Mouse (Mus musculus): ENCODE measurements at regions not wholly inside any gene's neighbourhood (a gene's known extent, or its start where the extent isn't known, plus 50 kb on each side); places are given as distances from the start of the nearest gene placed in this dataset.

DNA sequence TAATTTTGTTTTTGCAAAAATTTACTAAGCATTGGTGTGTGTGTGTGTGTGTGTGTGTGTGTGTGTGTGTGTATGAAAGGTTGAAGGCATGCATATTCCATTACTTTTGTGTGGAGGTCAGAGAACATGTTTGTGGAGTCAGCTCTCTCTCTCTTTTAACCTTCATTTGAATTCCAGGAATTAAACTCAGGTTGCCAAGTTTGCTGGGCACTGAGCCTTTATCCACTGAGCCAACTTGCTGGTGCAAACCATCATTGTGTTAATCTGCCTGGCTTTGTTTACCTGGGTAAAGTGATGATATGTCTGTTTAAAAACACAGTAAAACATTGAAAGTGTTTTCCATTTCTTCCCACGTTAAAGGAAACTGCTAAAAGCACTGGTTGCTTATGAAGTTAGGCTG is 154.7 kb upstream of the Kcnq5 start:
- no peaks in the 10 kb centered on the region for H3K36me3 ChIP-seq (ENCODE audit: control insufficient read depth, insufficient read depth, low read length, poor library complexity, severe bottlenecking)
- TF ChIP-seq CHD2 (IDR thresholded peaks at IDR 0.05; ENCODE audit: low read depth, low read length) = no peak
- TF ChIP-seq ZC3H11A (IDR thresholded peaks at IDR 0.05; ENCODE audit: borderline replicate concordance, low read depth, low read length) = no peak
- no peak for TF ChIP-seq ZNF384 (IDR thresholded peaks at IDR 0.05; ENCODE audit: low read depth, low read length)
- no peak for TF ChIP-seq HCFC1 (IDR thresholded peaks at IDR 0.05; ENCODE audit: borderline replicate concordance, insufficient read depth, low read length)
- TF ChIP-seq MAFK (IDR thresholded peaks at IDR 0.05; ENCODE audit: insufficient read depth, low read depth, low read length) = no peak

DNA sequence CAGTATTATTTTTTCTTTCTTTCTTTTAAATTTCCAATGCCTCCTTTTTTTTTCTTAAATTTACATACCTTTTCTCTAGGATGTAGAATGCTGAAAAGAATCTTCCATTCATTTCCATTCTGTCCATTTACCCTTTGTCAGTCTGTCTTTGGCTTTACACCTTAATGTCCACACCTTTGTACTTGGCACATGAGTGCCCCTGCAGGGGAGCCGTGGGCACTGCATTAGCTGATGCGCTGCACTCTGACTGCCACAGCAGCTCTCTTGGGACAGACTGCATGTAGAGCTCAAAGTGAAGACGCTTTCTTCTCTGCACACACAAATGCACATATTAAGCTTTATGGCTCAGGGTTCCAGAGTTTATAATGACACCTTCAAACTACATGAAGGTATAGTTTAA is 143.8 kb upstream of the Kcnq5 start:
- DNase-seq (ENCODE audit: low read depth, low spot score) = peak; percentile 11
- H3K4me1 ChIP-seq (ENCODE audit: control insufficient read depth in 2 of 2, insufficient read depth in 2 of 2, low read length in 2 of 2, poor library complexity in 1 of 2) = no peaks in the 10 kb centered on the region

More for the DNA sequence above, 154.7 kb upstream of the Kcnq5 start:
- no peaks in the 10 kb centered on the region for H3K4me1 ChIP-seq (ENCODE audit: control insufficient read depth in 2 of 2, insufficient read depth in 2 of 2, low read length in 2 of 2, poor library complexity in 1 of 2)
- in situ Hi-C loops (cut with MboI; ENCODE audit: low sequenced_read_pairs in 2 of 2, unreplicated experiment in 2 of 2) = no loop called here
- no peak overlapping the region for H3K9ac ChIP-seq (ENCODE audit: insufficient read depth, low read depth, low read length, poor library complexity, severe bottlenecking)
- H3K27ac ChIP-seq (ENCODE audit: insufficient read depth, low read depth, low read length, poor library complexity, severe bottlenecking) = no peak overlapping the region
- DNase-seq (ENCODE audit: low read depth, low spot score) = no peak
- H3K4me3 ChIP-seq (ENCODE audit: insufficient read depth in 1 of 2, low read depth in 1 of 2, low read length in 2 of 2, poor library complexity in 1 of 2, severe bottlenecking in 1 of 2) = no peak overlapping the region
- H3K9me3 ChIP-seq (ENCODE audit: control insufficient read depth, insufficient read depth, low read depth, low read length) = no peaks in the 10 kb centered on the region

DNA sequence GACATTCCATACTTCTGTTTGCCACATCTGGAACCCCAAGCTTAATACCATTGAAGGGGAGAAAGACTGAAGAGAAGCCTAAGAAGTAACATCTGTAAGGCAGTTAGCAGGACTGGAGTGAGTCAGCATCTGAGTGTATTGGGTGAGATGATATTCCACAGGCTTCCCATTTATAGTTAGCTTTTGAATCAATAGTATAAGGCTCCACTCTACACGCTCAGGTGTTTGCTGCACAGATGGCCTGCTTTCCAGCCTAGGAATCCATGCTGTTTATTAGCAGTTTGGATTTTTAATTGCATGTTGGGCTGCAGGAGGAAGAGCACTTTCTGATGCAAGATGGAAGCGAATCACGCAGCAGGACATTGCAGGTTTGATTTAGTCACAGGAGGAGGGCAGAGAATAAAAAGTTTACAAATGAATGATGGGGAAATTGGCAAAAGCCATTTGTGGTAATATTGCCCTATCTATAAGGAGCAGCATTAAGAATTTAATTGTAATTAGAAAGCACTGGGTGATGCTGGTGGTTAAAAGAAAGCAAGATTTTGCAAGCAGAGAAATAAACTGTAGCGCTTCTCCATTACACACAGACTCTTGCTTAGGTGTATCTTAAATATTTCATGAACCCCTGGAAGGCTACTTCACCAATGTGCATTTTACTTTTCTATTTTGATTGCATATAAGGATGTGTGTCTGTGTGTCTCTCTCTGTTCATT is 109.8 kb upstream of the Kcnq5 start:
- DNase-seq (ENCODE audit: low read depth, low spot score) = no peak
- in situ Hi-C loops (cut with MboI; ENCODE audit: low sequenced_read_pairs in 2 of 2, unreplicated experiment in 2 of 2) = no loop called here

More for the DNA sequence above, 143.8 kb upstream of the Kcnq5 start:
- Histone ChIP-seq H3K27ac (ENCODE audit: insufficient read depth, low read depth, low read length, poor library complexity, severe bottlenecking) (no peak overlapping the region), H3K36me3 (ENCODE audit: control insufficient read depth, insufficient read depth, low read length, poor library complexity, severe bottlenecking) (no peaks in the 10 kb centered on the region), H3K9ac (ENCODE audit: insufficient read depth, low read depth, low read length, poor library complexity, severe bottlenecking) (no peak overlapping the region), H3K4me3 (ENCODE audit: insufficient read depth in 1 of 2, low read depth in 1 of 2, low read length in 2 of 2, poor library complexity in 1 of 2, severe bottlenecking in 1 of 2) (no peak overlapping the region), H3K9me3 (ENCODE audit: control insufficient read depth, insufficient read depth, low read depth, low read length) (no peaks in the 10 kb centered on the region)
- in situ Hi-C loops (cut with MboI; ENCODE audit: low sequenced_read_pairs in 2 of 2, unreplicated experiment in 2 of 2) = no loop called here
- TF ChIP-seq ZC3H11A (IDR thresholded peaks at IDR 0.05; ENCODE audit: borderline replicate concordance, low read depth, low read length) (0 out of 2 replicates have a peak, but pooled peaks have one; percentile 17), MAFK (IDR thresholded peaks at IDR 0.05; ENCODE audit: insufficient read depth, low read depth, low read length) (no peak), CHD2 (IDR thresholded peaks at IDR 0.05; ENCODE audit: low read depth, low read length) (no peak)

DNA sequence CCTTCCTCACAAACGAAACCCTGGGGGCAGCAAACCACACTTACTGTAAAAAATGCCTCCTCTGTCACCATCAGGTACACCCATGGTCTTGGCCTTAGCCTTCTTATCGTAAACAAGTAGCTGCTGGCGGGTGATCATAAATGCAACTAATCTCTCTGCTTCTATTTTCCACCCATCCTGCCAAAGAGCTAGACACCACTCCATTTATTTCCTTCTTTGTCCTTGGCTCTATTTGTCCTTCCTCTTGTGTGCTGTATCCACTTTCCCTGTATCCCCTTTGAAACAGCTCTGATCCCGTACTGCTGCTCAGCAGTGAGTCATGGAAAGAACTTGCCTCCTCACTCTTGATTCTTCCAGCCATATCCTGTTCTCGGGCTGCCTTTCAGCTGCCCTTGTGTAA is 108.3 kb upstream of the Kcnq5 start:
- Histone ChIP-seq H3K27ac (ENCODE audit: insufficient read depth, low read depth, low read length, poor library complexity, severe bottlenecking) (no peak overlapping the region), H3K9ac (ENCODE audit: insufficient read depth, low read depth, low read length, poor library complexity, severe bottlenecking) (no peak overlapping the region), H3K4me3 (ENCODE audit: insufficient read depth in 1 of 2, low read depth in 1 of 2, low read length in 2 of 2, poor library complexity in 1 of 2, severe bottlenecking in 1 of 2) (no peak overlapping the region), H3K9me3 (ENCODE audit: control insufficient read depth, insufficient read depth, low read depth, low read length) (no peaks in the 10 kb centered on the region), H3K4me1 (ENCODE audit: control insufficient read depth in 2 of 2, insufficient read depth in 2 of 2, low read length in 2 of 2, poor library complexity in 1 of 2) (no peaks in the 10 kb centered on the region), H3K36me3 (ENCODE audit: control insufficient read depth, insufficient read depth, low read length, poor library complexity, severe bottlenecking) (no peaks in the 10 kb centered on the region)
- no peak for DNase-seq (ENCODE audit: low read depth, low spot score)
- no peak for TF ChIP-seq HCFC1 (IDR thresholded peaks at IDR 0.05; ENCODE audit: borderline replicate concordance, insufficient read depth, low read length)
- in situ Hi-C loops (cut with MboI; ENCODE audit: low sequenced_read_pairs in 2 of 2, unreplicated experiment in 2 of 2) = no loop called here

More for the DNA sequence above, 109.8 kb upstream of the Kcnq5 start:
- Histone ChIP-seq H3K4me1 (ENCODE audit: control insufficient read depth in 2 of 2, insufficient read depth in 2 of 2, low read length in 2 of 2, poor library complexity in 1 of 2) (no peaks in the 10 kb centered on the region), H3K4me3 (ENCODE audit: insufficient read depth in 1 of 2, low read depth in 1 of 2, low read length in 2 of 2, poor library complexity in 1 of 2, severe bottlenecking in 1 of 2) (no peak overlapping the region), H3K36me3 (ENCODE audit: control insufficient read depth, insufficient read depth, low read length, poor library complexity, severe bottlenecking) (no peaks in the 10 kb centered on the region), H3K9me3 (ENCODE audit: control insufficient read depth, insufficient read depth, low read depth, low read length) (no peaks in the 10 kb centered on the region), H3K9ac (ENCODE audit: insufficient read depth, low read depth, low read length, poor library complexity, severe bottlenecking) (no peak overlapping the region), H3K27ac (ENCODE audit: insufficient read depth, low read depth, low read length, poor library complexity, severe bottlenecking) (no peak overlapping the region)
- TF ChIP-seq ZC3H11A (IDR thresholded peaks at IDR 0.05; ENCODE audit: borderline replicate concordance, low read depth, low read length) (no peak), CHD2 (IDR thresholded peaks at IDR 0.05; ENCODE audit: low read depth, low read length) (no peak), ZNF384 (IDR thresholded peaks at IDR 0.05; ENCODE audit: low read depth, low read length) (no peak)

Measured in ES-E14 (cell line).